Mouse (Mus musculus): ENCODE measurements around the gene Ctnna3. TPM values are rescaled to one million over a fixed set of nuclear protein-coding genes. Genes with fewer than 3 reads are reported as not detected.
A peak's percentile ranks its signal among the peaks of the same experiment; 100 is the strongest.
"Not testable (repeated sequence)": the region's sequence is repeated elsewhere in the genome, so short reads cannot be mapped to it uniquely, and the experiment has no call there.

Ctnna3 gene
- polyA plus RNA-seq, 1 experiment, result 0.25 TPM

DNA sequence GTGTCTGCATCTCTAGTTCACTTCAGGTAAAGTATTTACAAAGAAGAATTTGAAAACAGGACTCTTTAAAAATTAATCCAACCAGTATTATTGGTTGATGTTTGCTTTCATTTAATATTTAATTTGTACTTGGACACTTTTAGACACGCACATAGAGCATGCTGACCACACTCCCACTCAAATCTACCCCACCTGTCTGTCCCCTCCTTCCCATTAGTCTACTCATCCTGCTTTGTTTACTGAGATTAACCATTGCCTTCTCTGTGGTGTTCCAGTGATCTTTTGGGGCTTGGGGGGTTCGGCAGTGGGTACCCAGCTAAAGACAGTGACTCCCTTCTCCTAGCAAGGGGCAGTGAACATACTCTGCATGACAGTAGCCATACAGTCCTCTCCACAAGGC is 1446.6 kb downstream of the Ctnna3 start:
- DNase-seq (ENCODE audit: low read depth), result no peak

DNA sequence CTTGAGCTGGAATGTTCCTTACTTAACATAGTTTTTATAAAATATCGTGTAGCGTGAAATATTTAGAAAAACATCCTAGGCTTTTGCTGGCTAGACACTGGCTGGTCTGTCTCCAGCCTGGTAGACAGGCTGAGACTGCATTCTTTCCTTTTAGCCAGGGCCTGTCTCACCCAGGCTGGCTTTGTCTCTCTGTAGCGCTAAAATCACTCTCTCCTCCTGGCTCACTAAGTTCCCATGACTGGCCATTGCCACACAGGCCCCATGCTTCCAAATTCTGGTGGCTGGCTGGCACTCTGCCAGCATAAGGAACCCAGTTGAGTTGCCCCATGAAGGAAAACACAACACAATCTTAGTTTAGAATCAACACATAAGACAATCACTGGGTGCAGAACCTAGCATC is 1450.0 kb downstream of the Ctnna3 start:
- DNase-seq (ENCODE audit: low read depth), result peak; percentile 40
- TF ChIP-seq POLR2A (IDR thresholded peaks at IDR 0.05; ENCODE audit: borderline replicate concordance, extremely low read depth, insufficient read depth, insufficient read length, poor library complexity, severe bottlenecking), result no peak
- no peak for TF ChIP-seq CTCF (IDR thresholded peaks at IDR 0.05; ENCODE audit: borderline replicate concordance, extremely low read depth, insufficient read depth, insufficient read length)

More for the DNA sequence above, 1446.6 kb downstream of the Ctnna3 start:
- no peak for TF ChIP-seq CTCF (IDR thresholded peaks at IDR 0.05; ENCODE audit: borderline replicate concordance, extremely low read depth, insufficient read depth, insufficient read length)
- no peak for TF ChIP-seq POLR2A (IDR thresholded peaks at IDR 0.05; ENCODE audit: borderline replicate concordance, extremely low read depth, insufficient read depth, insufficient read length, poor library complexity, severe bottlenecking)

GRCm38 (mm10) chr10:64886946-64887345 is 1457.0 kb downstream of the Ctnna3 start:
- peak; percentile 7 for DNase-seq (ENCODE audit: low read depth)
- no peak for TF ChIP-seq POLR2A (IDR thresholded peaks at IDR 0.05; ENCODE audit: borderline replicate concordance, extremely low read depth, insufficient read depth, insufficient read length, poor library complexity, severe bottlenecking)
- no peak for TF ChIP-seq CTCF (IDR thresholded peaks at IDR 0.05; ENCODE audit: borderline replicate concordance, extremely low read depth, insufficient read depth, insufficient read length)

DNA sequence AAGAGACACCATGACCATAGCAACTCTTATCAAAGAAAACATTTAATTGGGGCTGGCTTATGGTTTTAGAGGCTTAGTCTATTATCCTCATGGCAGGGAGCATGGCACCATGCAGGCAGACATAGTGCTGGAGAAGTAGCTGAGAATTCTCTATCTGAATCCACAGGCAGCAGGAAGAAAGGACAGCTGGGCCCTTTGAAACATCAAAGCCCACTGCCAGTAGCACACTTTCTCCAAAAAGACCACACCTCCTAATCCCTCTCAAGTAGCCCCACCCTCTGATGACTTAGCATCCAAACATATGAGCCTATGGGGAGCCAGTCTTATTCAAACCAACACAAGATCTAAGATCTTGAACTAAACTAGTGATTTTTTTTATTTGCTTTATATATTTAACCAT is 1462.6 kb downstream of the Ctnna3 start:
- DNase-seq (ENCODE audit: low read depth), result peak; percentile 51
- TF ChIP-seq POLR2A (IDR thresholded peaks at IDR 0.05; ENCODE audit: borderline replicate concordance, extremely low read depth, insufficient read depth, insufficient read length, poor library complexity, severe bottlenecking) (no peak), CTCF (IDR thresholded peaks at IDR 0.05; ENCODE audit: borderline replicate concordance, extremely low read depth, insufficient read depth, insufficient read length) (no peak)

DNA sequence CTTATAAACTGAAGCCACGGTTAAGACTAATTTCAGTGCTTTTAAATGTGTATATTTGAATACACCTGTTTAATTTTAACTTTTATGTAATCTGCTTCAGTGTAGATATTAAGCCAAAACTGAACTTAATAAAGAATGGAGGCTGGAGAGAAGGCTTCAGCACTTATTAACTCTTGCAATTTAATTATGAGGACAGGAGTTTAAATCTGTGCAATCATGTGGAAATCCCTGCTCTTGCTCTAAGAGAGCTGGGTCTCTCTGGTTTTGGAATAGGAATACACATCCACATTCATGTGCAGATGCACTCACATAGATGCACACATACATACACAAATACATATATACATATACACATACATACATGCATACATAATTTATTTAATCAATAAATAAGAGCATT is 1468.8 kb downstream of the Ctnna3 start:
- no peak for DNase-seq (ENCODE audit: low read depth)
- TF ChIP-seq POLR2A (IDR thresholded peaks at IDR 0.05; ENCODE audit: borderline replicate concordance, extremely low read depth, insufficient read depth, insufficient read length, poor library complexity, severe bottlenecking) (no peak), CTCF (IDR thresholded peaks at IDR 0.05; ENCODE audit: borderline replicate concordance, extremely low read depth, insufficient read depth, insufficient read length) (no peak)

DNA sequence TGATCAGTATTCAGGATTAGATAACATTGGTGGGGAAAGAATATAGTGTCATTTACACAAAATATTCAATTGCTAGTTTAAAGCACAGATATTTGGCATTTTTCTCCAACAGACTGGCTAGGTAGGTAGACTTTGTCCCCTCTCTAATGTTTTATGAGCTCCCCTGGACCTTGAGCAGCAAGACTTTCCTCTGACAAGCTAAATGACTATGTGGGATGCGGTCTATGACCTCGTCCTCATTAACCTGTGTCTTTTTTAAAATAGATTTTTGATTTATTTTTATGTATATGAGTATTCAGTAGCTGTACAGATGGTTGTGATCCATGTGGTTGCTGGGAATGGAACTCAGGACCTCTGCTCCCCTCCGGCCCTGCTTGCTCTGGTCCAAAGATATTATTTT is 1471.8 kb downstream of the Ctnna3 start:
- no peak for DNase-seq (ENCODE audit: low read depth)
- TF ChIP-seq CTCF (IDR thresholded peaks at IDR 0.05; ENCODE audit: borderline replicate concordance, extremely low read depth, insufficient read depth, insufficient read length) (no peak), POLR2A (IDR thresholded peaks at IDR 0.05; ENCODE audit: borderline replicate concordance, extremely low read depth, insufficient read depth, insufficient read length, poor library complexity, severe bottlenecking) (no peak)

DNA sequence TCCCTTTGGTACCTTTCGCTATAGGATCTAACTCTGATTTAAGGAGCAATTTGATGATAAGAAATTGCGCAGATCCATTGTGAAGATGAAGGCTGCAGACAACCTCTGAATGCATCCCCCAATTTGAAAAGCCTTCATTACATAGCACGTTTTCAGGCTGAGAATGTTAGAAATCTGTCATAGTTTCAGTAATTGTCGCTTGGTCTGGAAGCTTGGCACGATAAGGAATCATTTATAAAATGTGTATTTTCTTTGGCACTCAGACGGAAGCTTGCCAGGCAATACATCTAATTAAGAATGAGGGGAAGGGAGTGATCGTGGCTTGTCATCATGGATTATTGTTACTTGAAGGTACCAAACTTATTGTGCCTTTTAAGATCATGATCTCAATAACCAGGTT is 1511.1 kb downstream of the Ctnna3 start:
- TF ChIP-seq CTCF (IDR thresholded peaks at IDR 0.05; ENCODE audit: borderline replicate concordance, extremely low read depth, insufficient read depth, insufficient read length) (no peak), POLR2A (IDR thresholded peaks at IDR 0.05; ENCODE audit: borderline replicate concordance, extremely low read depth, insufficient read depth, insufficient read length, poor library complexity, severe bottlenecking) (no peak)
- DNase-seq (ENCODE audit: low read depth), result peak; percentile 72

DNA sequence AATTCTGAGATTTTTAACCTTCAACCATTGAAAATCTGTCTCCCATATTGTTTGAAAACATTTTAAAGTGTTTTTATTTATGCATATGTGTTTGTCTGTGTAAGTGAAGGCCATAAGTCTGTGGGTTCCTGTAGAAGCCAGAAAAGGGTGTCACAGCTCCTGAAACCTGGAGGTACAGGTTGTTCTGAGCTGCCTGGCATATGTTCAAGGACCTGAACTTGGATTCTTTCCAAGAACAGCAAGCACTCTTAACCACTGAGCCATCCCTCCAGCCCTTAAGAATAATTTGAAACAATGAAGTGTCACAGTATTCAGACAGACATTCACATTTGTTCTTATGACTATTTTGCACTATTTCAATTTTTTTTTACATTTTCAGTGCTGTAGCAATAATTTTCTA is 1528.5 kb downstream of the Ctnna3 start:
- no peak for DNase-seq (ENCODE audit: low read depth)
- TF ChIP-seq POLR2A (IDR thresholded peaks at IDR 0.05; ENCODE audit: borderline replicate concordance, extremely low read depth, insufficient read depth, insufficient read length, poor library complexity, severe bottlenecking) (no peak), CTCF (IDR thresholded peaks at IDR 0.05; ENCODE audit: borderline replicate concordance, extremely low read depth, insufficient read depth, insufficient read length) (no peak)

GRCm38 (mm10) chr10:64992871-64993270 is 1563.0 kb downstream of the Ctnna3 start:
- TF ChIP-seq CTCF (IDR thresholded peaks at IDR 0.05; ENCODE audit: borderline replicate concordance, extremely low read depth, insufficient read depth, insufficient read length), result no peak
- TF ChIP-seq POLR2A (IDR thresholded peaks at IDR 0.05; ENCODE audit: borderline replicate concordance, extremely low read depth, insufficient read depth, insufficient read length, poor library complexity, severe bottlenecking), result no peak
- peak; percentile 17 for DNase-seq (ENCODE audit: low read depth)

DNA sequence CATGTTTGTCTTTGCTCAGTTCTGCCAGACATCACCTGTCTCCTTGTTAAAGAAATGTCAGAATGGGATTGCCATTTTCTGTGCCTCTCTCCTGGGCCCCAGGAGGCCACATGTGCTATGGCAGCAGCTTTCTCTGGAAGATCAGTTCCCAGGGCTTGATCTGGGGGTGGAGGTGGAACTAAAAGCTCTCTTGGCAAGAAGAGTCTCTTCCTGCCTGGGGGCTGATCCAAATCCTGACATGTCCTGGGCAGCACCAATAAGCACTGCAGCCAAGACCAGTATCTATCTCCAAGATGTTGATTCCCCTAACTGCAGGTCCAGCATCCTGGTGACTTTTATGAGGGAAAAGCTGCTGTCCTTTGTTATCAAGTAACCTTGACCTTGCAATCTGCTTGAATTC is 1583.6 kb downstream of the Ctnna3 start:
- TF ChIP-seq POLR2A (IDR thresholded peaks at IDR 0.05; ENCODE audit: borderline replicate concordance, extremely low read depth, insufficient read depth, insufficient read length, poor library complexity, severe bottlenecking) (no peak), CTCF (IDR thresholded peaks at IDR 0.05; ENCODE audit: borderline replicate concordance, extremely low read depth, insufficient read depth, insufficient read length) (no peak)

DNA sequence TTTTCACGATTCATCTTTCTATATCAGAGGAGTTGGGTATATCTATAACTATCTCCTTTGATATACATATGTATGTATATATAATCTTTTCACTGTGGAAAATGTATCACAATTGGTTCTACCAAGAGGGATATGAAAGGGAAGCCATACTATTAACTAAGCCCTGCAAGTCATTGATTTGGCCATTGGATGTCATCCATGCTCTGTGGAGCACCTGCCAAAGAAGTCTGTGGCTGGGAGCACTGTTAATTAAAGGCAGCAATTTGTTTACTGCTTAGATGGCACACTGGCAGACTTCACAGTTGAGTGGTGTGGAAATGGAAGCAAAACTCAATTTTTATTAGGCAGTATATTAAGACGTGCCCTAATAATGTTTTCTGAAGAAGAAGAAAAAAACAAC is 1592.8 kb downstream of the Ctnna3 start:
- peak; percentile 58 for DNase-seq (ENCODE audit: low read depth)

More for the DNA sequence above, 1583.6 kb downstream of the Ctnna3 start:
- DNase-seq (ENCODE audit: low read depth), result no peak

GRCm38 (mm10) chr10:65033516-65033915 is 1603.6 kb downstream of the Ctnna3 start:
- DNase-seq (ENCODE audit: low read depth), result not testable (repeated sequence)

More for the DNA sequence above, 1592.8 kb downstream of the Ctnna3 start:
- TF ChIP-seq POLR2A (IDR thresholded peaks at IDR 0.05; ENCODE audit: borderline replicate concordance, extremely low read depth, insufficient read depth, insufficient read length, poor library complexity, severe bottlenecking) (no peak), CTCF (IDR thresholded peaks at IDR 0.05; ENCODE audit: borderline replicate concordance, extremely low read depth, insufficient read depth, insufficient read length) (peak; percentile 14; the same call in 1 of the 2 replicates)

Other genes with a start within 250 kb of the Ctnna3 start
- 0.20 and 0.34 TPM in 2 replicates for gene Mypn, start 226.1 kb upstream of the Ctnna3 start, polyA plus RNA-seq (2012; rRNA removed)
- gene Herc4, start 186.3 kb upstream of the Ctnna3 start, polyA plus RNA-seq (2012; rRNA removed), result 36.2 and 43.7 TPM in 2 replicates
- 16.4 and 17.2 TPM in 2 replicates for gene Sirt1, start 48.4 kb upstream of the Ctnna3 start, polyA plus RNA-seq (2012; rRNA removed)
- 9.3 and 11.5 TPM in 2 replicates for gene Dnajc12, start 47.7 kb upstream of the Ctnna3 start, polyA plus RNA-seq (2012; rRNA removed)
- not detected in 2 replicates for gene Gm7075, start 8.3 kb upstream of the Ctnna3 start, polyA plus RNA-seq (2012; rRNA removed)

Data from brain, embryonic 14.5 days (tissue).